Mouse (Mus musculus): ENCODE data around the gene Aqp9.

- TF ChIP-seq CTCF (IDR thresholded peaks at IDR 0.05 in 2 of 3, conservative IDR thresholded peaks at IDR 0.05 in 1 of 3; ENCODE audit: control insufficient read depth in 1 of 3, insufficient read depth in 1 of 3, low read depth in 2 of 3, low read length in 3 of 3, poor library complexity in 1 of 3, severe bottlenecking in 1 of 3) (no peak), E2F4 (IDR thresholded peaks at IDR 0.05; ENCODE audit: borderline replicate concordance, low read depth, low read length) (no peak), ETS1 (IDR thresholded peaks at IDR 0.05; ENCODE audit: low read depth, low read length) (no peak), POLR2A (IDR thresholded peaks at IDR 0.05; ENCODE audit: control insufficient read depth in 1 of 2, insufficient read depth in 1 of 2, low read depth in 1 of 2, low read length in 2 of 2, poor library complexity in 1 of 2) (no peak), ELF1 (IDR thresholded peaks at IDR 0.05; ENCODE audit: low read depth, low read length) (no peak), ZC3H11A (IDR thresholded peaks at IDR 0.05; ENCODE audit: low read depth, low read length) (no peak), GABPA (IDR thresholded peaks at IDR 0.05; ENCODE audit: low read depth, low read length) (no peak), CHD1 (IDR thresholded peaks at IDR 0.05; ENCODE audit: low read depth, low read length) (no peak), NRF1 (IDR thresholded peaks at IDR 0.05; ENCODE audit: insufficient read depth, low read depth, low read length, poor library complexity, severe bottlenecking) (no peak)
Measured at GRCm38 (mm10) chr9:71137267-71137945, 31.1 kb downstream of the Aqp9 start.

Measured in MEL (cell line).